Mouse (Mus musculus) liver, adult 2 months (tissue): ENCODE measurements around the gene Nrm.

ENCODE experiments used
- CTCF ChIP-seq: fragments of 200-500 bp; IDR thresholded peaks from 2 replicates; pipeline ENCODE4 v1.5.1; 2011; ENCODE audit warnings: low read depth, low read length, control low read depth
- POLR2A ChIP-seq: fragments of 200-500 bp; IDR thresholded peaks from 2 replicates; pipeline ENCODE4 v1.6.1; 2011; ENCODE audit warnings: low read length, control low read depth; ENCODE audit not compliant: insufficient read depth; ENCODE audit errors: extremely low read depth

GRCm38 (mm10) chr17:35882924-35883323 is 21.8 kb downstream of the Nrm start:
- TF ChIP-seq POLR2A (no peak), CTCF (no peak)
